ENCODE assay signal across 10 mouse cellular contexts in genomic region chr8:70129309-70129952, GRCm38 (mm10). TPM values are rescaled to one million over a fixed set of nuclear protein-coding genes. Genes with fewer than 3 reads are reported as not detected.
DNase-seq lines count a peak whose midpoint lies in the region; ATAC-seq lines count a peak whose summit lies in the region.
"Had no signal": no experiment of that assay in that cellular context is flagged by ENCODE, and none has a peak within 500 bp of the region (broad histone marks: within the 10 kb centered on the region; RNA-seq: fewer than 3 reads in every experiment).

No protein-coding gene starts in this region.

- no peak for ATAC-seq in heart, embryonic 13.5 days (ENCODE audit: extremely low read depth, insufficient number of reproducible peaks, low FRiP score, low TSS enrichment)

- WGBS in heart, embryonic 13.5 days = 63% methylated on average over 9 of the region's 9 CpGs

- no peak overlapping the region for H3K4me2 ChIP-seq in heart, embryonic 13.5 days
- H3K4me2 ChIP-seq: embryonic facial prominence, embryonic 13.5 days; midbrain, embryonic 12.5 days had no signal

- H3K4me3 ChIP-seq in heart, embryonic 13.5 days = no peak overlapping the region
- H3K4me3 ChIP-seq: embryonic facial prominence, embryonic 13.5 days; midbrain, embryonic 12.5 days had no signal

- no peaks in the 10 kb centered on the region for H3K9me3 ChIP-seq in heart, embryonic 13.5 days
- H3K9me3 ChIP-seq: embryonic facial prominence, embryonic 13.5 days; midbrain, embryonic 12.5 days had no signal

- H3K4me1 ChIP-seq in heart, embryonic 13.5 days = peaks cover 53% of the 10 kb centered on the region

- H3K27ac ChIP-seq in heart, embryonic 13.5 days (replicated peaks) = peak overlapping the region; percentile 84
- H3K27ac ChIP-seq: midbrain, embryonic 12.5 days had no signal

- peak; percentile 34 to 71 for DNase-seq in adrenal gland, adult (ENCODE audit: inconsistent age in 2 of 2, low spot score in 1 of 2)
- no peak for DNase-seq in adrenal gland, adult 18-20 months (ENCODE audit: low spot score in 2 of 2)
- peak; percentile 89 for DNase-seq in 3134 (ENCODE audit: extremely low read depth, insufficient read length, low spot score)
- peak; percentile 53 to 66 for DNase-seq in cerebellum, postnatal 14 days
- DNase-seq in layer of hippocampus, postnatal 10 days (ENCODE audit: low spot score in 2 of 2) = peak; percentile 79 to 85
- DNase-seq in right cerebral cortex, adult 18-20 months = peak; percentile 79
- no peak for DNase-seq in thymus, postnatal 36 days

- 0 out of 2 replicates have a peak overlapping the region, but pooled peaks have one; percentile 28 for H3K9ac ChIP-seq in heart, embryonic 13.5 days
- H3K9ac ChIP-seq: embryonic facial prominence, embryonic 13.5 days; midbrain, embryonic 12.5 days had no signal

- H3K36me3 ChIP-seq in heart, embryonic 13.5 days = peaks cover 24% of the 10 kb centered on the region

- H3K27me3 ChIP-seq in heart, embryonic 13.5 days (replicated peaks) = peaks cover 23% of the 10 kb centered on the region

RNA-seq across cellular contexts. Expression of gene Nr2c2ap, which starts 1.7 kb away (rescaled TPM):
- 10 to 100 TPM; 19.0 to 24.0 TPM for total RNA-seq in adrenal gland, adult 18-20 months (2021)
- 30.5 and 34.3 TPM in 2 replicates for polyA plus RNA-seq in heart, embryonic 13.5 days (2015; fragmentation: Nextera tagmentation; extraction: Ambion mirVana)
- total RNA-seq in layer of hippocampus, postnatal 10 days (2021) = 10 to 100 TPM; 36.1 to 41.7 TPM

RNA-seq across cellular contexts. Expression of gene Ncan, which starts 8.8 kb away (rescaled TPM):
- 1 to 10 TPM in 1 of 2 experiments, under 1 TPM in 1; 0.13 to 2.6 TPM for total RNA-seq in adrenal gland, adult 18-20 months (2021)
- polyA plus RNA-seq in heart, embryonic 13.5 days (2015; fragmentation: Nextera tagmentation; extraction: Ambion mirVana) = 0.17 and 0.36 TPM in 2 replicates
- total RNA-seq in layer of hippocampus, postnatal 10 days (2021) = 100 to 1,000 TPM; 575 to 578 TPM

RNA-seq across cellular contexts. Expression of gene Rfxank, which starts 9.5 kb away (rescaled TPM):
- 10 to 100 TPM; 13.0 to 17.4 TPM for total RNA-seq in adrenal gland, adult 18-20 months (2021)
- polyA plus RNA-seq in heart, embryonic 13.5 days (2015; fragmentation: Nextera tagmentation; extraction: Ambion mirVana) = 15.1 and 17.0 TPM in 2 replicates
- 10 to 100 TPM; 10.5 to 12.0 TPM for total RNA-seq in layer of hippocampus, postnatal 10 days (2021)

RNA-seq across cellular contexts. Expression of gene Borcs8, which starts 9.9 kb away (rescaled TPM):
- total RNA-seq in adrenal gland, adult 18-20 months (2021) = 10 to 100 TPM; 54.8 to 59.2 TPM
- 36.1 and 40.0 TPM in 2 replicates for polyA plus RNA-seq in heart, embryonic 13.5 days (2015; fragmentation: Nextera tagmentation; extraction: Ambion mirVana)
- total RNA-seq in layer of hippocampus, postnatal 10 days (2021) = 10 to 100 TPM; 39.9 to 46.5 TPM

RNA-seq across cellular contexts. Expression of gene Mef2b, which starts 10.1 kb away (rescaled TPM):
- under 1 TPM; 0.48 to 0.99 TPM for total RNA-seq in adrenal gland, adult 18-20 months (2021)
- polyA plus RNA-seq in heart, embryonic 13.5 days (2015; fragmentation: Nextera tagmentation; extraction: Ambion mirVana) = 0.15 and 0.40 TPM in 2 replicates
- total RNA-seq in layer of hippocampus, postnatal 10 days (2021) = under 1 TPM; 0.57 to 0.67 TPM

Comparison
In these comparisons a context has a peak if more than half of its experiments do, and no peak if none do; other contexts are left out.
1. DNase-seq: peak in adrenal gland, adult (2 of 2), 3134 (single experiment), cerebellum, postnatal 14 days (2 of 2), layer of hippocampus, postnatal 10 days (2 of 2) and right cerebral cortex, adult 18-20 months (single experiment); none in adrenal gland, adult 18-20 months (0 of 2) and thymus, postnatal 36 days (0 of 2).
2. RNA of gene Ncan, which starts 8.8 kb away (total RNA-seq): 575 to 578 TPM in layer of hippocampus, postnatal 10 days; 0.13 to 2.6 TPM in adrenal gland, adult 18-20 months; every median in the first group is over 100 times any median in the second.